7 mouse cellular contexts compared by ENCODE assay signal in the genomic region with DNA sequence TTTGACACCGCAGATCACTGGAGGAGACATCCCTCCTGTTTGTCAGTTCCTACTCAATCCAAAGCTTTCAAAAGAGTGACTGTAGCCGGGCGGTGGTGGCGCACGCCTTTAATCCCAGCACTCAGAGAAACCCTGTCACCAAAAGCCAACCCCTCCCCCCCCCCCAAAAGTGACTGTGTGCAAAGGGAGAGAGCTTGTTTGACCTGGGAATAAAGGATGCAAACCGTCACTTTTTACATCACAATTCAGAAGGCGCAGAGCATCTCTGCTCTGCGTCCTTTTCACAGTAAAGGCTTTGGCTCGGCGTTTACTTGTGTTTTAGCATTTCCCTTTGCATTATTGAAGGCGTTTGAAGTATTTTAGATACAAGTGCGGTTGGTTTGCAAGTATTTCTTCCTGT. TPM values are rescaled to one million over a fixed set of nuclear protein-coding genes. Genes with fewer than 3 reads are reported as not detected.
DNase-seq lines count a peak whose midpoint lies in the region; ATAC-seq and TF ChIP-seq lines count a peak whose summit lies in the region.

No protein-coding gene starts in this region.

- 5% methylated on average over 12 of the region's 12 CpGs for WGBS in forebrain, embryonic 16.5 days
- 26% methylated on average over 12 of the region's 12 CpGs for WGBS in liver, embryonic 14.5 days (ENCODE audit: insufficient replicate concordance)

- peaks cover 7% of the 10 kb centered on the region for H3K4me1 ChIP-seq in forebrain, embryonic 16.5 days (replicated peaks; ENCODE audit: control insufficient read depth, insufficient read depth, low read length)
- H3K4me1 ChIP-seq in liver, embryonic 14.5 days (replicated peaks; ENCODE audit: control insufficient read depth in 2 of 2, insufficient read depth in 2 of 2, low read length in 1 of 2) = peaks cover 6 to 8% of the 10 kb centered on the region in 2 experiments

- peak overlapping the region; percentile 53 for H3K4me2 ChIP-seq in forebrain, embryonic 16.5 days (ENCODE audit: low read length)
- H3K4me2 ChIP-seq in liver, embryonic 14.5 days (ENCODE audit: low read depth) = peak overlapping the region; percentile 52

- H3K27me3 ChIP-seq in forebrain, embryonic 16.5 days (replicated peaks; ENCODE audit: control insufficient read depth, insufficient read depth, low read length) = 0 out of 2 replicates have a peak, but pooled peaks cover 2% of the 10 kb centered on the region
- peaks cover 4% of the 10 kb centered on the region; the same call in 1 of the 2 replicates for H3K27me3 ChIP-seq in liver, embryonic 14.5 days (ENCODE audit: control insufficient read depth, insufficient read depth, low read length)

- TF ChIP-seq EP300 in liver, embryonic 14.5 days (IDR thresholded peaks at IDR 0.05; ENCODE audit: low read depth) = no peak

- no peak overlapping the region for H3K27ac ChIP-seq in forebrain, embryonic 16.5 days (ENCODE audit: low read length)
- no peak overlapping the region for H3K27ac ChIP-seq in liver, embryonic 14.5 days

- H3K9ac ChIP-seq in forebrain, embryonic 16.5 days (replicated peaks; ENCODE audit: low read depth, low read length) = 0 out of 2 replicates have a peak overlapping the region, but pooled peaks have one; percentile 15
- H3K9ac ChIP-seq in liver, embryonic 14.5 days (replicated peaks) = no peak overlapping the region

- H3K9me3 ChIP-seq in forebrain, embryonic 16.5 days (ENCODE audit: control insufficient read depth, low read length) = no peaks in the 10 kb centered on the region
- no peaks in the 10 kb centered on the region for H3K9me3 ChIP-seq in liver, embryonic 14.5 days (ENCODE audit: control insufficient read depth, low read length)

- H3K4me3 ChIP-seq in forebrain, embryonic 16.5 days (replicated peaks; ENCODE audit: low read length) = peak overlapping the region; percentile 20
- peak overlapping the region in 1 of 2 experiments; percentile 31; a peak in 1 of 4 replicates for H3K4me3 ChIP-seq in liver, embryonic 14.5 days (ENCODE audit: insufficient read depth in 1 of 2, low read depth in 2 of 2, low read length in 2 of 2)

- TF ChIP-seq CTCF in liver, embryonic 14.5 days (IDR thresholded peaks at IDR 0.05; ENCODE audit: low read depth) = no peak

- no peak for ATAC-seq in forebrain, embryonic 16.5 days
- ATAC-seq in liver, embryonic 14.5 days (ENCODE audit: insufficient read depth) = no peak
- no peak for ATAC-seq in activated CD4-positive, CD25-positive, alpha-beta regulatory T cell, adult 4 months

- no peaks in the 10 kb centered on the region for H3K36me3 ChIP-seq in forebrain, embryonic 16.5 days (ENCODE audit: control insufficient read depth, insufficient read depth)
- H3K36me3 ChIP-seq in liver, embryonic 14.5 days (replicated peaks; ENCODE audit: control insufficient read depth, insufficient read depth, low read depth) = no peaks in the 10 kb centered on the region

- DNase-seq in retina, postnatal 1 day = peak; percentile 26
- DNase-seq in retina, embryonic 14.5 days (ENCODE audit: low spot score) = no peak
- DNase-seq in liver, embryonic 14.5 days (ENCODE audit: low read depth in 3 of 3, low spot score in 3 of 3) = no peak
- no peak for DNase-seq in cerebellum, postnatal 10 days
- DNase-seq in thymus, postnatal 10 days (ENCODE audit: low spot score in 2 of 2) = no peak

RNA-seq across cellular contexts. Expression of a gene that starts 7.6 kb away (rescaled TPM):
- 378 and 390 TPM in 2 replicates for polyA plus RNA-seq in forebrain, embryonic 16.5 days (2015; fragmentation: Nextera tagmentation; extraction: Ambion mirVana)
- 111 and 159 TPM in 2 replicates for polyA plus RNA-seq in liver, embryonic 14.5 days (2012; rRNA removed)
- 55.9 and 66.5 TPM in 2 replicates for polyA plus RNA-seq in liver, embryonic 14.5 days (2014; fragmentation: Nextera tagmentation; extraction: Ambion mirVana)
- 100 to 1,000 TPM; 399 to 481 TPM for polyA plus RNA-seq in activated CD4-positive, CD25-positive, alpha-beta regulatory T cell, adult 4 months (2017; shearing (Covaris generic))

RNA-seq across cellular contexts. Expression of a gene that starts 27.9 kb away (rescaled TPM):
- polyA plus RNA-seq in forebrain, embryonic 16.5 days (2015; fragmentation: Nextera tagmentation; extraction: Ambion mirVana) = 67.2 and 79.4 TPM in 2 replicates
- polyA plus RNA-seq in liver, embryonic 14.5 days (2012; rRNA removed) = 6.5 and 17.1 TPM in 2 replicates
- polyA plus RNA-seq in liver, embryonic 14.5 days (2014; fragmentation: Nextera tagmentation; extraction: Ambion mirVana) = 177 and 178 TPM in 2 replicates
- 10 to 100 TPM; 51.8 to 68.2 TPM for polyA plus RNA-seq in activated CD4-positive, CD25-positive, alpha-beta regulatory T cell, adult 4 months (2017; shearing (Covaris generic))

RNA-seq across cellular contexts. Expression of a gene that starts 42.0 kb away (rescaled TPM):
- polyA plus RNA-seq in forebrain, embryonic 16.5 days (2015; fragmentation: Nextera tagmentation; extraction: Ambion mirVana) = not detected in 2 replicates
- 162 and 225 TPM in 2 replicates for polyA plus RNA-seq in liver, embryonic 14.5 days (2012; rRNA removed)
- 513 and 583 TPM in 2 replicates for polyA plus RNA-seq in liver, embryonic 14.5 days (2014; fragmentation: Nextera tagmentation; extraction: Ambion mirVana)
- polyA plus RNA-seq in activated CD4-positive, CD25-positive, alpha-beta regulatory T cell, adult 4 months (2017; shearing (Covaris generic)) = under 1 TPM in 1 of 2 experiments, not detected in 1; 0.20 TPM

RNA-seq across cellular contexts. Expression of a gene that starts 46.7 kb away (rescaled TPM):
- not detected in 2 replicates for polyA plus RNA-seq in forebrain, embryonic 16.5 days (2015; fragmentation: Nextera tagmentation; extraction: Ambion mirVana)
- not detected in 2 replicates for polyA plus RNA-seq in liver, embryonic 14.5 days (2012; rRNA removed)
- polyA plus RNA-seq in liver, embryonic 14.5 days (2014; fragmentation: Nextera tagmentation; extraction: Ambion mirVana) = not detected in 2 replicates
- not detected for polyA plus RNA-seq in activated CD4-positive, CD25-positive, alpha-beta regulatory T cell, adult 4 months (2017; shearing (Covaris generic))

Comparison
In these comparisons a context has a peak if more than half of its experiments do, and no peak if none do; other contexts are left out.
1. RNA of a gene that starts 42.0 kb away (polyA plus RNA-seq): 162 to 583 TPM in liver, embryonic 14.5 days; 0.20 TPM in activated CD4-positive, CD25-positive, alpha-beta regulatory T cell, adult 4 months and not detected in forebrain, embryonic 16.5 days; every median in the first group is over 100 times any median in the second.